Mouse (Mus musculus): ENCODE measurements around the gene Sgo2a.
"Not testable (repeated sequence)": the region's sequence is repeated elsewhere in the genome, so short reads cannot be mapped to it uniquely, and the experiment has no call there.

The Sgo2a gene

GRCm38 (mm10) chr1:57995432-57996132 lies at the start of gene Sgo2a:
Gene Sgo2a (plus strand): TSS chr1:57995971.
- DNase-seq (ENCODE audit: low read depth, low spot score) = peak; percentile 83

GRCm38 (mm10) chr1:57947552-57948347 lies 48.0 kb upstream of the Sgo2a start:
- no peak for DNase-seq (ENCODE audit: low read depth, low spot score)

GRCm38 (mm10) chr1:57949195-57949594 lies 46.6 kb upstream of the Sgo2a start:
- no peak for DNase-seq (ENCODE audit: low read depth, low spot score)

GRCm38 (mm10) chr1:57949716-57950115 lies 46.1 kb upstream of the Sgo2a start:
- DNase-seq (ENCODE audit: low read depth, low spot score) = no peak

- DNase-seq (ENCODE audit: low read depth, low spot score) = no peak
These were observed 43.3 kb upstream of the Sgo2a start for GRCm38 (mm10) chr1:57952509-57952908.

- DNase-seq (ENCODE audit: low read depth, low spot score) = no peak
These were observed 42.0 kb upstream of the Sgo2a start for GRCm38 (mm10) chr1:57953586-57954375.

GRCm38 (mm10) chr1:57954376-57954765 lies 41.4 kb upstream of the Sgo2a start:
- no peak for DNase-seq (ENCODE audit: low read depth, low spot score)

GRCm38 (mm10) chr1:57955774-57956173 lies 40.0 kb upstream of the Sgo2a start:
- no peak for DNase-seq (ENCODE audit: low read depth, low spot score)

- DNase-seq (ENCODE audit: low read depth, low spot score) = peak; percentile 73
These were observed 26.2 kb upstream of the Sgo2a start for GRCm38 (mm10) chr1:57969327-57970271.

GRCm38 (mm10) chr1:57971588-57971987 lies 24.2 kb upstream of the Sgo2a start:
- no peak for DNase-seq (ENCODE audit: low read depth, low spot score)

GRCm38 (mm10) chr1:57976860-57977259 lies 18.9 kb upstream of the Sgo2a start:
- DNase-seq (ENCODE audit: low read depth, low spot score) = no peak

GRCm38 (mm10) chr1:57989052-57989600 lies 6.6 kb upstream of the Sgo2a start:
- no peak for DNase-seq (ENCODE audit: low read depth, low spot score)

- no peak for DNase-seq (ENCODE audit: low read depth, low spot score)
These were observed 4.5 kb upstream of the Sgo2a start for GRCm38 (mm10) chr1:57991277-57991676.

- DNase-seq (ENCODE audit: low read depth, low spot score) = peak; percentile 36
These were observed 403 bp downstream of the Sgo2a start for GRCm38 (mm10) chr1:57996133-57996615.

- DNase-seq (ENCODE audit: low read depth, low spot score) = no peak
These were observed 2.4 kb downstream of the Sgo2a start for GRCm38 (mm10) chr1:57998146-57998545.

- not testable (repeated sequence) for DNase-seq (ENCODE audit: low read depth, low spot score)
These were observed 10.6 kb downstream of the Sgo2a start for GRCm38 (mm10) chr1:58006388-58006787.

- no peak for DNase-seq (ENCODE audit: low read depth, low spot score)
These were observed 23.1 kb downstream of the Sgo2a start, which contains the start of gene Kctd18 for GRCm38 (mm10) chr1:58018856-58019255. Gene Kctd18 (minus strand): TSS chr1:58018956.

GRCm38 (mm10) chr1:58027707-58028106 lies 31.9 kb downstream of the Sgo2a start:
- DNase-seq (ENCODE audit: low read depth, low spot score) = no peak

- DNase-seq (ENCODE audit: low read depth, low spot score) = peak; percentile 73
These were observed 33.9 kb downstream of the Sgo2a start, which contains the start of gene Aox1 for GRCm38 (mm10) chr1:58029636-58030117. Gene Aox1 (plus strand): TSS chr1:58029931.
